Mouse (Mus musculus): ENCODE results near the gene Lgals1.

Lgals1 gene

GRCm38 (mm10) chr15:78937963-78938362 lies 11.4 kb downstream of the Lgals1 start:
- no peak for DNase-seq (ENCODE audit: low spot score in 2 of 2)

- no peak for DNase-seq (ENCODE audit: low spot score in 2 of 2)
These were observed 13.8 kb downstream of the Lgals1 start for GRCm38 (mm10) chr15:78940325-78940724.

GRCm38 (mm10) chr15:78942663-78943062 lies 16.1 kb downstream of the Lgals1 start:
- DNase-seq (ENCODE audit: low spot score in 2 of 2): peak in 1 of 2 experiments; percentile 83

GRCm38 (mm10) chr15:78946232-78946631 lies 19.7 kb downstream of the Lgals1 start:
- no peak for DNase-seq (ENCODE audit: low spot score in 2 of 2)

DNA sequence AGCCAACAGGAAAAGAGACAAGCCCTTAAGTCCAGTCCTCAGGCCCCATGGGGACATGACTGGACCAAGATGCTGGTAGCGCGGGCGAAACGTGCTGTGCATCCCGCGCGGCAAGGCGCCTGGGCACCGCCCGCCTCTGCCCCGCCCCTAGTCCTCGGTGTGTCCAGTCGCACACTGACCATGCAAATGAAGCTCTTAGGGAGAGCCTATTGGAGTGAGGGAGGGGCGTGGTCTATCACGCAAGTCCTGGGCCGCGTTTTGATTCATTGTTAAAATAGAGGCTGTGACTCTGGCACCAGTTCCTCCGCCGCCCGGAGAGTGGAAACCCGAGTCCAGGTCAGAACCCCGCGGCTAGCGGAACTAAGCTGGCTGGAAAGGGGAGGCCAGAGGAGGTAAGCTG lies 21.1 kb downstream of the Lgals1 start, which contains the start of gene Triobp:
Triobp (plus strand) TSS at position 68 of the 400 bp plus-strand sequence.
- DNase-seq (ENCODE audit: low spot score in 2 of 2): peak in 1 of 2 experiments; percentile 80

DNA sequence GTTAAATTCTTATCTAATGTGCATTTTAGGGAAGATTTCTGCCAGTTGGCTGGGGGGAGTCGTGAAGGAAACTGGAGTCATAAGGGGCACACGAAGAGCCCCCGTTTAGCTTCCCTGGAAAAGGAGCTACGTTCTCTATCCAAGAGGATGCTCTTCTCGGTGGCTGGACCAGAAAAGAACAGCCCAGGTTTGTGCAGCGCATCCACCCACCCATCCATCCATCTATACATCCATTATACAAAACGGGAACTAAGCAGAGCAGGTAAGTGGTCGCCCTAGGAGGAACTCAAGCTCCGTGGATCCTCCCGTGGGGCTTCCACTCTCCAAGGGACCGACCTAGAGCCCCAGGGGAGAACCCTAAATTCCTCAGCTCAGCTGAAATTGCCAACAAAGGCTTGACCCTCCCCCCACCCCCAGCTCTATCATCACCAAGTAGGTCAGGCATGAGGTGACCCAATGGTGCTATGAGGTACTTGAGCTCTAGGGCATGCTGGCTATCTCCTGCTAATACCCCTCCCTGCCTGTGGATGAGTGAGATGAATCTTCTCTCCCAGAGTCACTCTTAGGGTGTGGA lies 21.7 kb downstream of the Lgals1 start:
- no peak for DNase-seq (ENCODE audit: low spot score in 2 of 2)

DNA sequence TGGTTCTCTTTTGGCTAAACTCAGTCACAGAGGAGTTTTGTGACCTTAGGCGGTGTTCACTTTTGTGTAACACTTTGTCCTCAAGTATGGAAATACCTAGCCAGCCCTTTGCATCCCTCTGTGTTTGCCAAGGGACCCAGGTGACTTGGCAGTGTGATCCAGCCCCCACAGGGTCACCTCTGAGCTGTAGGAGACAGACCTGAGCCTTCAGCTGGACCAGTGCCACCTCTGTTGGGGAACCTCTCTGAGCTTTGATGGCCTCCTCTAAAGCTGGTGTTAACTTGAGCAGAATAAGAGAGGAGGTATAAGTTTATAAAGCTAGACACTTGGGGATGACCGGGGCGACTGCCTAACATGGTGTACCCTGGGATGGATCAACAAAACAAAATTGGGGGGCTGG lies 22.4 kb downstream of the Lgals1 start:
- DNase-seq (ENCODE audit: low spot score in 2 of 2): no peak

DNA sequence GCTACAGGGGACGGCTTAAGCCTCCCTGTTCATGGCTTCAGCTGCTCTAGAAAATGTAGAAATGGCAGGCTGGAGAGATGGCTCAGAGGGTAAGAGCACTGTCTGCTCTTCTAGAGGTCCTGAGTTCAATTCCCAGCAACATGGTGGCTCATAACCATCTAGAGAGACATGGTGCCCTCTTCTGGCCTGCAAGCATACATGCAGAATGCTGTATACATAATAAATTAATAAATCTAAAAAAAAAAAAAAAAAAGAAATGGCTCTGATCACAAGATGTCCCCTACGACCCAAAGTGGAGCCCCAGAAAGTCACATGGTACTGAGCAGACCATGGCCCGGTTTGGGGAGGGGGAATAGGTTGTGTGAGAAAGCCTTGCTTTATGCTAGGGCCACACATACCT lies 29.1 kb downstream of the Lgals1 start:
- no peak for DNase-seq (ENCODE audit: low spot score in 2 of 2)

GRCm38 (mm10) chr15:78956351-78956750 lies 29.8 kb downstream of the Lgals1 start:
- DNase-seq (ENCODE audit: low spot score in 2 of 2): no peak

GRCm38 (mm10) chr15:78957021-78957420 lies 30.5 kb downstream of the Lgals1 start:
- DNase-seq (ENCODE audit: low spot score in 2 of 2): no peak

GRCm38 (mm10) chr15:78959537-78959936 lies 33.0 kb downstream of the Lgals1 start:
- DNase-seq (ENCODE audit: low spot score in 2 of 2): no peak

DNA sequence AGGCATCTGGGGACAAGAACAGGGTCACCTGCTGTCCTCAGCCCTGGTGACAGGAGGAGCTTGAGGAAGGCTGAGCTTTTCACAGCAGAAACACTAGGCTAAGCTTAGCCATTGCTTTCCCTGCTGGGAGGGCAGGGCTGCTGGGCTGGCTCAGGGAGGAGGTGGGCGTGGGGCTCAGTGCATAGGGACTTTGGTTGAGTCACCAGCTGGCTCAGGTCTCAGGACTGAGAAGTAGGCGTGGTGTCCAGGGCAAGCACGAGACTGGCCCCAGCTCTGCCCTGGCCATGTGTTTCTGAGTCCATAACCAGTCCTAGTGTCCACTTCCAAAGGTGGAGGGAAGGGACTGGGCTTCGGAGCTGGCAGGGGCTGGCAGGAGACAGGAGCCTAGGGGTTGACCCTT lies 33.6 kb downstream of the Lgals1 start:
- DNase-seq (ENCODE audit: low spot score in 2 of 2): no peak

GRCm38 (mm10) chr15:78962885-78963284 lies 36.4 kb downstream of the Lgals1 start:
- DNase-seq (ENCODE audit: low spot score in 2 of 2): peak in 1 of 2 experiments; percentile 37

DNA sequence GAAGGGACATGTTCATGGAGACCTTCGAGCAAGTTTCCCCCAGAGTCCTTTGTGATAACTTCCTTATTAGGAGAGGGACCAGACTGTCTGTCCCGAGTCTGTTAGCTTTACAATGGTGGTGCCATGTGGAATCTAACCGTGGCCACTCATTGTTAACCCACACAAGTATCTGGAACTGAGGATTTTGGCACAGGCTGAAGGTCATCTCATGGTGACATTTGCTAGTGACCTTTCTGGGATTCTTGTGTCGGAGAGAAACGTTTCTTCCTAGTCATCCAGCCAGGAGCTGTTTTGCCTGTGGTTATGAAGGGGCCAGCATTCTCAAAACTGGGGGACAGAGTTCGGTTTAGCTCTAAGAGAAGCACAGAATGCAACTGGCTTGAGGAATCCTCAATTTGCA lies 45.1 kb downstream of the Lgals1 start:
- no peak for DNase-seq (ENCODE audit: low spot score in 2 of 2)

- no peak for DNase-seq (ENCODE audit: low spot score in 2 of 2)
These were observed 47.4 kb downstream of the Lgals1 start for GRCm38 (mm10) chr15:78973950-78974349.

GRCm38 (mm10) chr15:78977676-78978159 lies 51.2 kb downstream of the Lgals1 start:
- DNase-seq (ENCODE audit: low spot score in 2 of 2): no peak

DNA sequence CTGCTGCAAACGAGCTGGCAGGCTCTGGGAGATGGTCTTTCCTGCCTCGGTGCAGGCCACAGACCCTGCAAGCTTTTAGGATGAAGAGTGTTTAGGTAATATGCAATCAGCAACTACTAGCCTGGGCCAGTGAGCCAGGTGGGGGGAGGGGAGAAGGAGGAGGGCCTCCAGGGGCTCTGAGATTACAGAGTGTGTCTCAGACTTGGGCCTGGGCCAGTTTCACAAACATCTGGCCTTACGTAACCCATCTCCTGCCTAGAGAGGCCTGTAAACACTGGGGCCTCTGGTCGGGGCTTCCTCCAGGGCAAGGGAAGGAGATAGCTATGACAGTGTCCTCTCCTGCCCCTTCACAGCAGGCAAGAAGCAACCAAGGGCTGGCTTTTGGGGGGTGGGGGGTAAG lies 52.4 kb downstream of the Lgals1 start:
- DNase-seq (ENCODE audit: low spot score in 2 of 2): no peak

Data from left cerebral cortex, adult 9 months (tissue).